Mouse (Mus musculus) G1E-ER4 (cell line): Measurements from ENCODE around the gene Ccn2. TPM values are rescaled to one million over a fixed set of nuclear protein-coding genes. Genes with fewer than 3 reads are reported as not detected.
A peak's percentile ranks its signal among the peaks of the same experiment; 100 is the strongest.

Source experiments
- GATA1 ChIP-seq: IDR thresholded peaks from one replicate; pipeline ENCODE4 v1.8.0; 2012; ENCODE audit warnings: low read length, inconsistent platforms
- polyA plus RNA-seq: library from polyadenylated mRNA; stranded (reverse); fragments of >175 nt; gene quantifications from 2 replicates; pipeline ENCODE4 v1.2.3, GENCODE M21; 2012

The Ccn2 gene
- polyA plus RNA-seq, 1 experiment = not detected

- peak; percentile 87 for TF ChIP-seq GATA1
These were observed 34.0 kb downstream of the Ccn2 start for GRCm38 (mm10) chr10:24629086-24629720.

DNA sequence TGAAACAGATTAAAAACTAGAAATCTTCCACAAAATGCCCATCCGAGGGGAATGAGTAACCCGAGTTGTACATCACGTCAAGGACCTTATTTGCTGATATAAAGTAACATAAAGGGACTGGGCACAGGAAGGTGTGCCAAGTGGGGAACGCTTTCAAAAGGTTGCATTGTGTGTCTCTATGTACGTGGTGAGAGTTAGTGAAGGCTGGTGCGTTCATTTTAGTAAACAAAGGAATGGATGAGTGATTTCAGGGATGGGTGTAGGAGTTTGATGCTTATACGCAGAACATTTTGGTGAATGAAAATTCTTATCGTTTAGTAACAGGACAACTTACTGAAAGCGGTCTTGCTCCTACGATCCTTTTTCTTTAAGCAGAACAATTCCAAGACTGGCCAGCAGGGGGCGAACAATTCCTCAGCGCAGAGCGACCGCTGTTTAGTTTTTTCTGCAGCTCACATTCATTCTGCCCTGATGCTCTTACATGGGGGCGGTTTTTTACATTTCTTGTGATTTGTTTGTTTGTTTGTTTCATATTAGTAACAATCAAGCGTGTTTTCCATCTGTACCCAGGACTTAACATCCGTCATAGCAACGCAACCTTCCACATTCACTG, 35.3 kb downstream of the Ccn2 start:
- TF ChIP-seq GATA1 = no peak

GRCm38 (mm10) chr10:24631122-24631521, 35.9 kb downstream of the Ccn2 start:
- TF ChIP-seq GATA1 = no peak

DNA sequence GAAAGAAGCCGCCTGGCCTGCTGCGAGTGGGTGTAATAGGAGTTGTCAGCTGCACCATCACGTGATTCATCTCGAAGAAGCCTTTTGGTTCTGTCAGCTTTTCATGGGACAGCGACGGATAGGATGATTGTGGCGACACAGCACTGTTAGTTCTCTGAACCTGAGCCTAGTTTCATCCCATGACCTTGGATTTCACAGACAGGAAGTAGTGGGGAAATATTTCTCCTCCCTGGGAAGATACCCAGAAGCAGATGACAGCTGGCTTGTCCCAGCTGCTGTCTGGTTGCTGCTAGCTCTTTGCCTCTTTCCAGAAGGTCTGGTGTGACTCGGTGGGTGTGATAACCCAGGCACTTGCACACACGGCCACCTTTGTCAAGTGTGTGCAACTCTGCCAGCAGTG, 39.0 kb downstream of the Ccn2 start:
- TF ChIP-seq GATA1 = no peak

DNA sequence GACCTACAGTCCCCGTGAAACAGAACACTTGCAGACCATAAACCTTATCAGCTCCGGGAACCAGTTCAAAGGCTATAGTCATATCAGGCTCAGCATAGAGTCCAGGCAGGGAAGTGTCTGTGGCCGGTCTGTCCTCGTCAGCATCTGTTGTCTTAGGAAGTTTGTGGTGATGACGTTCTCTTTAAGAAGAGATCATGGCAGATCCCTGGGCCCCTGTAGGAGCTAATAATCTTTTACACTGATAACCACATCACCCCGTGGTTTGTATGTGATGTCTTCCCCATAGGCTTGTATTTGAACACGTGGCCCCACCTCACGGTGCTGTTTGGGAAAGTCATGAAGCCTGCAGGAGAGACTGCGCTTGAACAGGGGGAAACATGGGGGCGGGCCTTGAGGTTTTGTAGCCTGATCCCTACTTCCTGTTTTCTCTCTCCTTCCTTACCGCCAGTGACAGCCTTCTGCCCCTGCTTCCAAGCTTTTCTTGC, 40.1 kb downstream of the Ccn2 start:
- TF ChIP-seq GATA1 = peak; percentile 98

DNA sequence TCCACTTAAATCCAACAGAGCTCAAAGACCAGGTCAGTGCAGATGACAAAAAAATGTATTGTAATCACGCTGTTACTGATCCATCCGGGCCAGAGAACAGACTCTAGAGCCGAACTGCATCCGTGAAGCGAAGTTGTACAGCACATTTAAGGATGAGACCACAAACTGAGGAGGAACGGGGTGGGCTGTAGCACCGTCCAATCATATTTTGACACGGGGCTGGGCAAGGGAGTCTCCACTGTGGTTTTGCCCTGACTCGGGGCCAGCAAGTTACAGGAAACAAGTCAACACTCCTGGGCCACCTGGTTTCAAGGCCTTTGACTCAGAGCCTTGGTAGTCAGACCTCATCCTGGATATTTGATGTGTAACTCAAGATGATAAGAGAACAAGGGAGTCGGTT, 40.6 kb downstream of the Ccn2 start:
- TF ChIP-seq GATA1 = no peak

- no peak for TF ChIP-seq GATA1
These were observed 41.7 kb downstream of the Ccn2 start for GRCm38 (mm10) chr10:24636986-24637385.

DNA sequence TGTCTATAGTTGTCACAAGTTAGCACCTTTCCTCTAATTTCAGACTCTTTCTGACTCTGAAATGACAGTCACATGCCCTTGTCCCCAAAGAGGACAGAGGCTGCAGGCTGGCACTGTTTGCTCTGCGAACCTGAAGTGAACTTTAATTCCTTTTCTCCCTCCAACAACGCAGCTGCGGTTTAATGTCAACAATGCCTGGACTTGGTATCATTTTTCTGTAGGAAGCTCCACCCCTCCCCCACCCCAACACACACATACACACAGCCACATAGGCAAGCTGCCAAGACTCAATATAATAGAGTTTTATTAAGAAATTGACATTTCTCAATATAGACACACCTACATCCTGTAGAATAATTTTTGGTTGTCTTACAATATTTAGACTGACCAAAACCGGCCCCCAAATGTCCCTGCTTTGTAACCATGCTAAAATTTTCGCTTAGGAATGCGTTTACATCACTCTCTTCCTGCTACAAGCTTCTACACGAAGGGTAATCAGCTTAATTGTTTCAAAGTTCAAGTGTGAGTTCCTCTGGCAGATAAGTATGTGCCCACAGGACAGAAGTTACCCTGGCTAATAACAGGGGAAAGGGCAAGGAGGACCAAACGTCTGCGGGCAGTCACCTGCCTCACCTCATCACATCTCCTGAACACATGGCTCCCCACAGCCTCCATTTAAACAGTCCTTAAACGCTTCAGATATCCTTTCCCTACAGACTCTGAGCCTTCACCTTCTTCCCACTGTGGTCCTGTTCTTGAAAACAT, 43.2 kb downstream of the Ccn2 start:
- no peak for TF ChIP-seq GATA1

DNA sequence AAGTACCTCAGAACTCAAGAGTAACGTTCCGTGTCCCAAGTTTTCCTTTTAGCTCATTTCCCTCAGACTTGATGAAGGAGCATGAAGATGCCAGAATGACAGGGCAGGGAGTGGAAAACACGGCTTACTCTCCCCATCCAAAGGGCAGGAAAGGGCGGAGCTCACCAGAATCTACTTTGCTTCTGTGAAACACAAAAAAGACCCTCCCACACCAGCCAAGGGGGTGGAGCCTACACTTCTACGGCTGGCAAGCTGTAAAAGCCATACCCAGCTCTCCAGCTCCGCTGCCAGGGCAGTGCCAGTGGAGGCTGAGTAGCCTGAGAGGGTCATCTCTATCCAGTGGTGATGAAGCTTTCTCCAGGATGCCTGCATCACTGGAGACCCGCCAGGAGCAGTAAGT, 44.4 kb downstream of the Ccn2 start:
- TF ChIP-seq GATA1 = no peak

DNA sequence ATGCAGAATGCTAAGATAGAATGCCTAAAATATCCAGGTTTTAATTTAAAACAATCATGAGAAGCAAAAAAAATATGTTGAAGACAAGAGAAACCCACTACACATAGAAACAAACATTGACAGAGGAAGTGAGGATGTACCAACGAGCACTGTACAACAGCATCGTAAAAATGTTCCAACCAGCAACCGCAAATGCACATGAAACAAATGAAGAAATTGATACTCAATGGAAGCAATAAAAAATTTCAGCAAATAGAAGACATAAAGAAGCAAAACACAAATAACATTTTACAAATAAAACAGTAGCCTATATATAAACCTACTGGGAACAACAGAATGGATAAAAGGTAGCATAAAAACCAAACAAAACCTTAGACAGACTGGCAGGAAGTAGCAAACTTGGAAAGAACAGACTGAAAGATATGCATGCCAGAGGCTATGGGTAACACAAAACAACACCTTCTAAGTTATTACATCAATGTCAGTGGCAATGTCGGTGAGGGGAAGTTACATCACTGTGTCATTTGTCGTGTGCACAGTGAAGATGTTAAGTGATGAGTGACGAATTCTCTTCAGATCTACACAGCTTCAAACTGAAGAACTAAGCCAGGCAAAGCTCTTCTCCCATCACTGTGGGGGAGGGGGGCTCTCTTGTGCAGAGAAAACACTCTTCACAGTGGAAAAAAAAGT, 45.1 kb downstream of the Ccn2 start:
- TF ChIP-seq GATA1 = no peak

GRCm38 (mm10) chr10:24641416-24642140, 46.3 kb downstream of the Ccn2 start:
- TF ChIP-seq GATA1 = no peak

- no peak for TF ChIP-seq GATA1
These were observed 47.7 kb downstream of the Ccn2 start for GRCm38 (mm10) chr10:24642796-24643580.

DNA sequence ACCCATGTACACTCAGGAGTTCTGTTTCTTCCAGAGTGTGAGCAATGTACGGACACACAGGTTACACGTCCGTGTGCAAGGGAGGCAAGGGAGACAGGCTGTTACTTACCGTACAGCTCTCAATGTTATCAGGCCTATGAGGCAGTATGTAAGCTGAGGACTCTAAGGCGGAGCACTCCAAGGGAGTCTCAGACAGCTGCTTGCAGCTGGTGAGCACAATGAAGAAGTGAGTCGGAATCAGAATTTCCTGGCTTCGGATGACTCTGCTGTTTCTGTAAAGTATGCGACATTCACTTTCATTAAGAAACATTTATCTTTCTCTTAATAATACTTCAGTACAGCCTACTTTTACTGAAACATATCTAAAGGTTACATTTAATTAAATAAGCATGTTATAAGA, 49.9 kb downstream of the Ccn2 start:
- TF ChIP-seq GATA1 = no peak

Other genes starting within 250 kb of the Ccn2 start
- gene Enpp1, start 116.7 kb downstream of the Ccn2 start, polyA plus RNA-seq = not detected in 2 replicates
- 0.10 and 0.23 TPM in 2 replicates for gene Enpp3, start 247.4 kb downstream of the Ccn2 start, polyA plus RNA-seq